Mouse (Mus musculus) heart, adult 2 months (tissue): ENCODE results near the gene Farsa. TPM values are rescaled to one million over a fixed set of nuclear protein-coding genes. Genes with fewer than 3 reads are reported as not detected.
A peak's percentile ranks its signal among the peaks of the same experiment; 100 is the strongest.

ENCODE experiments used
- DNase-seq, 2 experiments: peaks; one replicate each; pipeline ENCODE4 v3.0.0; 2021
- H3K27ac ChIP-seq: fragments of 200-600 bp; 2 replicates; pipeline ENCODE4 v1.8.1; 2022
- H3K27me3 ChIP-seq: fragments of 200-500 bp; 2 replicates; pipeline ENCODE4 v1.6.1; 2012; ENCODE audit warnings: mild to moderate bottlenecking, low read length, inconsistent platforms, mixed read lengths; ENCODE audit not compliant: control insufficient read depth, insufficient read depth
- H3K36me3 ChIP-seq: fragments of 200-500 bp; 2 replicates; pipeline ENCODE4 v1.6.1; 2012; ENCODE audit warnings: low read length, inconsistent platforms; ENCODE audit not compliant: control insufficient read depth, insufficient read depth
- H3K4me1 ChIP-seq: fragments of 200-500 bp; 2 replicates; pipeline ENCODE4 v1.6.1; 2011; ENCODE audit warnings: low read length; ENCODE audit not compliant: control insufficient read depth, insufficient read depth
- H3K4me3 ChIP-seq: fragments of 200-600 bp; 2 replicates; pipeline ENCODE4 v1.8.1; 2022
- H3K79me2 ChIP-seq: fragments of 200-500 bp; replicated peaks from 2 replicates; pipeline ENCODE4 v1.6.1; 2012; ENCODE audit warnings: mild to moderate bottlenecking, inconsistent platforms, low read length, moderate library complexity, mixed read lengths; ENCODE audit not compliant: control insufficient read depth, insufficient read depth
- H3K9ac ChIP-seq: fragments of 200-500 bp; 2 replicates; pipeline ENCODE4 v1.6.1; 2012; ENCODE audit warnings: low read depth, mild to moderate bottlenecking, control low read depth, inconsistent platforms, low read length, mixed read lengths
- CTCF ChIP-seq: fragments of 200-600 bp; IDR thresholded peaks from 2 replicates; pipeline ENCODE4 v1.8.1; 2022; ENCODE audit warnings: antibody characterized with exemption, mild to moderate bottlenecking, moderate library complexity
- EP300 ChIP-seq: fragments of 200-500 bp; IDR thresholded peaks from 2 replicates; pipeline ENCODE4 v1.6.1; 2011; ENCODE audit warnings: low read depth, low read length, control low read depth; ENCODE audit not compliant: insufficient read depth
- POLR2A ChIP-seq: fragments of 200-500 bp; IDR thresholded peaks from 2 replicates; pipeline ENCODE4 v1.6.1; 2011; ENCODE audit warnings: mild to moderate bottlenecking, low read depth, low read length, control low read depth; ENCODE audit not compliant: insufficient read depth
- WGBS: fragments of 180-500 bp; shearing (Covaris S2); methylation state at CpG from one replicate; pipeline ENCODE4 v1.1.7; 2018; 5-methylcytosine and 5-hydroxymethylcytosine counted together
- intact Hi-C: fragments of 180-260 bp; cut with DNase I; formaldehyde crosslinking; loops from one replicate; pipeline ENCODE4 v1.15.1; 2025
- polyA plus RNA-seq: library from polyadenylated mRNA; depleted of rRNA; stranded (reverse); fragments of >200 nt; gene quantifications from 2 replicates; pipeline ENCODE4 v1.2.3, GENCODE M21; 2012
- total RNA-seq, 2 experiments: library from RNA; stranded (reverse); gene quantifications; 2 replicates each; pipeline ENCODE4 v1.2.3; 2021

Gene Farsa
- total and polyA plus RNA-seq, 3 experiments = 21.8 to 32.5 (median 24.5) TPM

DNA sequence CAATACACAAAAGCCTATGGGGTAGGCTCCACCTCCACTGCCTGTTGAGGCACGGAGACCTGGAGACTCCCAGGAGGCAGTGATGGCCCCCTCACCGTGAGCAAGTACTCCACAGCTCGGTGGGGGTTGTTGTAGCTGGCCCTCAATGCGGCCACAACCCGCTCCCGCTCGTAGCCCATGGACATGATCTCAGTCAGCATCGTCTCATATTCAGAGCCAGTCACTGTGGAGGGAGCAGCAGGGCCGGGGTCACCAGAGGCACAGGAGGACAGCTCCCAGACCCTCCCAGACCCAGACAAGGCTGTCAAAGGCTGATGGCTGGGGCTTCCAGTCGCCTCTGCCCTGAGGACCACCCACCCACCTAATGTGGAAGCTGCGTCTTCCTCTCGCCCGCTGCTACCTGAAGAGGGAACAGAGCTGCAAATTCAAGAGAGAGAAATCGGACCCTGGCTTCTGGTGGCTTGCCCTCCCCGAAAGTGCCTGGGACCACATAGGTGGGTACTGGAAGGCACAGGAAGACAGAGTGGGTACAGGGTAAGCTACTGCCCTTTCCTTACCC, 18.8 kb upstream of the Farsa start:
- Histone ChIP-seq H3K27ac (no peak overlapping the region), H3K9ac (no peak overlapping the region), H3K79me2 (no peaks in the 10 kb centered on the region), H3K4me1 (no peaks in the 10 kb centered on the region; the same call in 1 of the 2 replicates), H3K36me3 (peaks cover 3% of the 10 kb centered on the region; the same call in 1 of the 2 replicates), H3K4me3 (no peak overlapping the region), H3K27me3 (no peaks in the 10 kb centered on the region)
- 89% methylated on average over 15 of the region's 15 CpGs for WGBS
- no peak for DNase-seq
- TF ChIP-seq CTCF (no peak), EP300 (no peak), POLR2A (no peak)
- intact Hi-C loops = no loop called here

DNA sequence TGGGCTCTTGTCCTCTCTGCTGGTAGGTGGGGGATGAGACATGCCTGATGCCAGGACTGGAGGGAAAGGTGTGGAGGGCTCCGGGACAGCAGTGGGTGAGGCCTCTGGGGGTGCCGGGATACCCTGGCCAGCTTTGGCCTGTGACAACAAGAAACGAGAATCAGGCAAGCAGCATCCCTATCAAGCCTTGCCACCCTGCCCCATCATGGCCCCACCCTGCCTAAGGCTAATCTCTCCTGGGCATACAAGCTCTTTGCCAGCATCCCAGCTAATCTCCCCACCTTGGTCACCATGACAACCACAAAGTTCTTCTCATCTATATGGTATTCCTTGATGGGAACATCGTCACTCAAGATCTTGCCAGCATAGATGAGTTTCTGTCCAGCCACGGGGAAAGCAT, 18.3 kb upstream of the Farsa start:
- no peak overlapping the region for H3K4me3 ChIP-seq
- intact Hi-C loops = no loop called here
- H3K4me1 ChIP-seq = no peaks in the 10 kb centered on the region
- no peak overlapping the region for H3K27ac ChIP-seq
- DNase-seq = no peak
- TF ChIP-seq POLR2A (no peak), CTCF (no peak), EP300 (no peak)
- H3K79me2 ChIP-seq = no peaks in the 10 kb centered on the region
- 85% methylated on average over 5 of the region's 5 CpGs for WGBS
- peaks cover 3% of the 10 kb centered on the region; the same call in 1 of the 2 replicates for H3K36me3 ChIP-seq
- H3K9ac ChIP-seq = no peak overlapping the region
- no peaks in the 10 kb centered on the region for H3K27me3 ChIP-seq

DNA sequence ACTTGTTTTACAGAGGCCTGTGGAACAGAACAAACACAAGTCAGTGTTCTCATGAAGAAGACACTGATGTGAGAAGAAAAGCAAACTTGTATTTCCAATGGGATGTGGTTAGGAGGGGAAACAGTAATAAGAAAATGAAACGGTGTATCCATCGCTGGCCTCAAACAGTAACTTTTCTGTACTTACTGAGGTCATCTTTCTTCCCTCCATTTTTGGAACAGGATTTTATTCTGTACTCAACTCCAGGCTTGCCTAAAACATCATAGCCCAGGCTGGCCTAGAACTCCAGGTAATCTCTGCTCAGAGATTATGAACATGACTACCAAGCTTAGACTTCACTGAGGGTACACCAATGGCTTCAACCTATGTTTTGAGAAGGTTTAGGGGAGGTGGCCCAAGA, 17.4 kb upstream of the Farsa start:
- TF ChIP-seq EP300 = no peak
- no peak for TF ChIP-seq CTCF
- no peak for TF ChIP-seq POLR2A
- Histone ChIP-seq H3K79me2 (no peaks in the 10 kb centered on the region), H3K4me1 (no peaks in the 10 kb centered on the region), H3K36me3 (peaks cover 9% of the 10 kb centered on the region), H3K27ac (no peak overlapping the region), H3K27me3 (no peaks in the 10 kb centered on the region), H3K4me3 (peak overlapping the region; percentile 64), H3K9ac (no peak overlapping the region)
- intact Hi-C loops = no loop called here
- DNase-seq = no peak
- WGBS = 75% methylated on average over 2 of the region's 2 CpGs

DNA sequence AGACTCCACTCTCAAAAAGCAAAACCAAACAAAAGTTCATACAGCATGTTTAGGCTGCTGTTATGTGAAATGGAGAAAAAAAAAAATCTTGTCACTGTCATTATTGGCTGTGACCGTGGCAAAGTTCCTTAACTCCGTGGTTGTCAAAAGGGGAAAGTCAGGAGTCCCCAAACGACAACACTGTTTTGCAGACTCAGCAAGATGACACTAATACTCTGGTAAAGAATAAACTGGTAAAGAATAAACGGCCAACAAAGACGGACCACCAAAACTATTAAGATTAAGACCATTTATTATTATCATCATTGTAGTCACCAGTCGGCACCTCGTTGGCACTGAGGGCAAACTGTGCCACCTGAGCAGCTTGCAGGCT, 16.9 kb upstream of the Farsa start:
- Histone ChIP-seq H3K27me3 (no peaks in the 10 kb centered on the region), H3K27ac (peak overlapping the region; percentile 79), H3K4me3 (peak overlapping the region; percentile 64), H3K79me2 (no peaks in the 10 kb centered on the region), H3K36me3 (peaks cover 12% of the 10 kb centered on the region), H3K9ac (peak overlapping the region; percentile 74), H3K4me1 (peaks cover 3% of the 10 kb centered on the region)
- intact Hi-C loops = no loop called here
- TF ChIP-seq EP300 = no peak
- no peak for TF ChIP-seq CTCF
- no peak for TF ChIP-seq POLR2A
- no peak for DNase-seq
- under 1% methylated on average over 7 of the region's 7 CpGs for WGBS

DNA sequence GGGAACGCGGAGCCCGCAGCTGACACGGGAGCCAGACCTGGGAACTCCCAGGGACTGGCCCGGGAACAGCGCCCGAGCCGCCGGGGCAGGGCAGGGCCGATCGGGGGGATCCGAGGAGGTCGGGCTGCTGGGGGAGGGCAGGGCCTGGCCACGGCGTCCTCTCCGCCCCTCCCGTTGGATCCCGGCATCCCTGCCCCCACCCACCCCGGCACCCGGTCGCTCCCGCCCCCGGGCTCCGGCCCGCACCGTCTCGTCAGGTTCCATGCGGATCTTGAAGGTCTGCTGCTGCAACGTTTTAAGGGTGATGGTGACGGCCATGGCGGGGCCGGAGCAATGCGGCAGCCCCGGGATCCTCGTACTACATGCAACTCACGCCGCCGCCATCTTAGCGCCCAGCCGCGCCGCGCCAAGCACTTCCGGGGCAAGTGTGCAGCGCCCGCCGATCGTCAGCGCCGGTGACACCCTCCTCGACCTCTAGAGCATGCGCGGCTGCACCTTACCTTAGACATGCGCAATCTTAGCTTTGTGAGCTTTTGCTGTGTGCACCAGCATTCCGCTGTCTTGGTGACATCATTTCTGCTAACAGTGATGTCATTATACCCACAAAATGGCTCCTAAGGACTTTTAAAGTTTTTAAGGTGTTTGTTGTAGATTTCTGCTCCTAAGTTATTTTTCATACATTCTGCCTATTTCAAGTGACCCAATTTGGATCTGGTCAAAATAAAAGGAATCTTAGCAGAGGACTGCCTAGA, 16.4 kb upstream of the Farsa start, which contains the start of gene Rad23a:
Gene Rad23a, minus strand, starts transcription at position 418 of the 752 bp plus-strand sequence.
- H3K36me3 ChIP-seq = peaks cover 18% of the 10 kb centered on the region
- intact Hi-C loops = no loop called here
- DNase-seq = peak; percentile 91 to 93
- WGBS = under 1% methylated on average over 55 of the region's 55 CpGs
- H3K4me3 ChIP-seq = peak within 1 kb of the TSS; percentile 64
- H3K79me2 ChIP-seq = no peaks in the 10 kb centered on the region
- H3K9ac ChIP-seq = peak within 1 kb of the TSS; percentile 74
- no peaks in the 10 kb centered on the region for H3K27me3 ChIP-seq
- peak; percentile 80 for TF ChIP-seq POLR2A
- no peak for TF ChIP-seq CTCF
- TF ChIP-seq EP300 = peak; percentile 74; the same call in 1 of the 2 replicates
- peak within 1 kb of the TSS; percentile 79 for H3K27ac ChIP-seq
- H3K4me1 ChIP-seq = peaks cover 3% of the 10 kb centered on the region

DNA sequence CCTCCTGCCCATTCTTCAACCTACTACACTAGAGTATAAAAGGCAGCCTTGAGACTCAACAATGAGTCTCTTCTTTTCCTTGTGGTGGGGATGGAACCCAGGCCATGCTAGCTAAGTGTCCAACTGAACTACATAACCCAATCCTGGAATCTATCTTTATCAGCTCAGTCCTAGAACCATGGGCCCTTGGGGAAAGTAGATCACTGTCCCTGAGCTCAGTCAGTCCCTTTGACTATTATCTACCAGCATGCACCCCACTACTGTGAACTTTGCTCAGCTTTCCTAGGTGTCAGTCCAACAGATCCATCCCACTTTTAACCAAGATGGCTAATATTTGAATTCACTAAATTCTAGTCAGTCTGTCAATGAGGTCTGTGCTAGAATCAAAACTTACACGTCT, 15.3 kb upstream of the Farsa start:
- WGBS = 60% methylated on average over 1 of the region's 1 CpGs
- Histone ChIP-seq H3K9ac (no peak overlapping the region), H3K4me3 (no peak overlapping the region), H3K79me2 (no peaks in the 10 kb centered on the region; the same call in 1 of the 2 replicates), H3K27me3 (no peaks in the 10 kb centered on the region), H3K27ac (no peak overlapping the region), H3K36me3 (peaks cover 18% of the 10 kb centered on the region), H3K4me1 (peaks cover 5% of the 10 kb centered on the region)
- TF ChIP-seq CTCF (no peak), EP300 (no peak)
- DNase-seq = no peak
- intact Hi-C loops = no loop called here
